Mouse (Mus musculus) B cell, adult 62 days (primary cell): ENCODE data around the gene Smc1b. TPM values are rescaled to one million over a fixed set of nuclear protein-coding genes. Genes with fewer than 3 reads are reported as not detected.

Experiments used
- total RNA-seq: library from RNA; stranded (reverse); gene quantifications from 4 replicates; pipeline ENCODE4 v1.2.4, GENCODE M21; 2023

The Smc1b gene
- total RNA-seq = not detected in 4 replicates

DNA sequence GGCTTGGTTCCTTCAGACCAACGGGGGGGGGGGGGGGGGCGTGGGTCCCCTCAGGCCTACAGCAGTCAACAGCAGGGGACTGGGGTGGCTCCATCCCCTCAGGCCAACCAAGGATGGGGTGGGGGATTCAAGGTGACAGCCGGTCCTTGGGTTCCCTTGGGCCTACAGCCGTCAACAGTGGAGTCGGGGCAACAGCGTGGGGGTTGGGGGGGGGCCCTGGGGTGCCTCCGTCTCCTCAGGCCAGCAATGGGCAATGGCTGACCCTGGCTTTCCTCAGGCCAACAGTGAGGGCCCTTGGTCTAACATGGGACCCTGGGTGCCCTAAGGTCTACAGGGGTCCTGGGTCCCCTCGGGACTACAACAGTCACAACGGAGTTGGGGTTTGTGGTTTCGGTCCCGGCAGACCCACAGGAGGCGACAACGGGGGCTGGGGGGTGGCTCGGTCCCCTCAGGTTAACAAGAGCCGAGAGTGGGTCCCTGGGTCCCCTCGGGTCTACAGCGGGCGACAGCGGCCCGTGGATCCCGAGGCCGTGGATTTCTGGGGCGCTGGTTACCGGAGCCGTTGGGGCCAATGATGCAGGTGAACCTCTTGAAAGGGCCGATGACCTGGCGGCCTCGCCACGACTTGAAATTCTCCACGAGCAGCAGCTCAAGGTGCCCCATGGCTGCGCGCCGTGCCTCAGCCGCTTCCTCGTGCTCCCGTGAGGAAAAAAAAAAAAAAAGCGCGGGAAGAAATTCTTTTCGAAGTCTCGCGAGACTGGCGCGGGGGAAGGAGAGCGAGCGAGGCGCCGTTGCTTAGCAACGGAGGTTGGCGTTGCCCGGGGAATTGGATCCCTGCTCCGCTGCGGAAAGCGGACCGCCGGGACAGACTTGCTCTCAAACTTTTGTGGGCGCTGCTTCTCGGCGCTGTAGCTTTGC is at the start of gene Smc1b, which contains the start of gene Ribc2:
Smc1b (minus strand) TSS at position 690 of the 918 bp plus-strand sequence.
Ribc2 (plus strand) TSS at position 804 of the 918 bp plus-strand sequence.

DNA sequence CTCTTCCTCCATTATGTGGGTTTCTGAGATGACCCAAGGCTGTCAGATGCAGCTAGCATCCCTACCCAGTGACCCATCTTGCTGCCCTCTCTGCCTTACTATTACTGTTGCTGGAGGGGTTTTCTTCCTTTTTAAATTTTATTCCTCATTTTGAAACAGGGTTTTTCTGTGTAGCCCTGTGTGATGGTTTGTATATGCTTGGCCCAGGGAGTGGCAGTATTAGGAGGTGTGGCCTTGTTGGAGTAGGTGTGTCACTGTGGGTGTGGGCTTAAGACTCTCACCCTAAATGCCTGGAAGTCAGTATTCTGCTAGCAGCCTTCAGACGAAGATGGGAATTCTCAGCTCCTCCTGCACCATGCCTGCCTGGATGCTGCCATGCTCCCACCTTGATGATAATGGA is 103.1 kb downstream of the Smc1b start, which contains the start of gene Fam118a:
Fam118a (plus strand) TSS at position 301 of the 400 bp plus-strand sequence.

DNA sequence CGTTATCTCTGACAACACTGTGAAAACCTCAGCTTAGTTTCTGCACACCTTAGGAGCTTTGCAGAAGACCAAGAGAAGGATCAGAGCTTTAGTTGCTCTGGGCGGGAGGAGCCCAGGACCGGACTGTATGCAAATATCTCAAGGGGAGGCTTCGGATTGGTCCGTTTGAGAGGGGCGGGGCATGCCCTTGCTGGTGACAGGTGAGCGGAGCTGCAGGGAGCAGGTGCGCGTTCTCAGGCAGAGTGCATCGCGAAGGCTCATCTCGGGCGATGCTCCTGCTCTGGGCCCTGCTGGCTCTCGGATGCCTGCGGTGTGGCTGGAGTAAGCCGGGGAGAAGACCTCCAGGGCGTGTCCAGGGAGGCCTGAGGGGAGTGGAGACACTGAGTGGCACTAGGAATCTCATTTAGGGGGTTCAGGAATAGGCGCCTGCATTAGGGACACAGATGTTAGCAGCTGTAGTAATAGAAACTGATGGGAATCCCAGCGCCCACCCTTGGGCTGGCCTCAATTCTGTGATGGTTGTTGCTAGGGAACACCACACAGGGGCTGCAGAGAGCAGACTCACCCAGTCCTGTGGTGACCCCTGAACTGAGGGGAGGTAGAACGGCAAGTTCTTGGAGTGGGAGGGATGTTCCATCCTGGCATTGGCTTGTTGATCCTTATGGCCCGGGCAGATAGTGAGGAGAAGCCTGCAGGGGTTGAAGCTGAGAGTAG is 114.7 kb downstream of the Smc1b start, which contains the start of gene Upk3a:
Upk3a (plus strand) TSS at position 191 of the 714 bp plus-strand sequence.

Other genes with a start within 250 kb of the Smc1b start
- 1.1 to 1.3 TPM (median 1.2 TPM) in 4 replicates for gene Gm29666, start 211.9 kb downstream of the Smc1b start, total RNA-seq
- 48.0 to 58.6 TPM (median 52.4 TPM) in 4 replicates for gene Nup50, start 208.6 kb downstream of the Smc1b start, total RNA-seq
- 66.6 to 79.8 TPM (median 76.6 TPM) in 4 replicates for gene 5031439G07Rik, start 143.4 kb downstream of the Smc1b start, total RNA-seq
- not detected in 4 replicates for gene Upk3a, start 114.8 kb downstream of the Smc1b start, total RNA-seq
- gene Fam118a, start 103.0 kb downstream of the Smc1b start, total RNA-seq = 18.3 to 29.9 TPM (median 21.0 TPM) in 4 replicates
- not detected in 4 replicates for gene Ribc2, start 114 bp upstream of the Smc1b start, total RNA-seq
- gene Fbln1, start 74.0 kb upstream of the Smc1b start, total RNA-seq = 0.14 to 0.25 TPM in 2 of 4 replicates, not detected in the others
- 44.1 to 51.0 TPM (median 46.6 TPM) in 4 replicates for gene Atxn10, start 204.3 kb upstream of the Smc1b start, total RNA-seq